Mouse (Mus musculus) MEL (cell line): Measurements from ENCODE around the gene Rpl12. TPM values are rescaled to one million over a fixed set of nuclear protein-coding genes. Genes with fewer than 3 reads are reported as not detected.

ENCODE experiments used
- DNase-seq: peaks from one replicate; pipeline ENCODE4 v3.0.0; 2011; ENCODE audit warnings: low read depth, low spot score
- H3K27ac ChIP-seq: 2 replicates; pipeline ENCODE4 v1.5.1; 2012; ENCODE audit warnings: low read depth, mild to moderate bottlenecking, control low read depth, low read length, moderate library complexity; ENCODE audit not compliant: control insufficient read depth
- H3K27me3 ChIP-seq, 2 experiments: fragments of 150-350 bp in 1 of 2; sonication (generic) in 1 of 2; 2 replicates each; pipeline ENCODE4 v1.6.1; 2012; ENCODE audit warnings: low read length in 2 of 2, mild to moderate bottlenecking in 2 of 2, improper control_type of control experiment in 1 of 2, moderate library complexity in 1 of 2; ENCODE audit not compliant: insufficient read depth in 2 of 2, control insufficient read depth in 1 of 2
- H3K36me3 ChIP-seq, 2 experiments: 2 replicates each; pipeline ENCODE4 v1.6.1; 2012 to 2014; ENCODE audit warnings: low read length in 2 of 2, improper control_type of control experiment in 1 of 2, inconsistent platforms in 1 of 2, mild to moderate bottlenecking in 1 of 2; ENCODE audit not compliant: insufficient read depth in 2 of 2, control insufficient read depth in 1 of 2
- H3K4me1 ChIP-seq, 2 experiments: fragments of 150-350 bp in 1 of 2; sonication (generic) in 1 of 2; 2 replicates each; pipeline ENCODE4 v1.6.1; 2012; ENCODE audit warnings: low read length in 2 of 2, improper control_type of control experiment in 1 of 2, mild to moderate bottlenecking in 1 of 2; ENCODE audit not compliant: insufficient read depth in 2 of 2, control insufficient read depth in 1 of 2
- H3K4me3 ChIP-seq, 2 experiments: fragments of 150-350 bp in 1 of 2; sonication (generic) in 1 of 2; 2 replicates each; pipeline ENCODE4 v1.5.1; 2012; ENCODE audit warnings: low read depth in 2 of 2, low read length in 2 of 2, mild to moderate bottlenecking in 2 of 2, moderate library complexity in 2 of 2, control low read depth in 1 of 2, improper control_type of control experiment in 1 of 2; ENCODE audit not compliant: control insufficient read depth in 1 of 2, insufficient read depth in 1 of 2
- H3K79me2 ChIP-seq: 2 replicates; pipeline ENCODE4 v1.6.1; 2012; ENCODE audit warnings: mild to moderate bottlenecking, low read length, moderate library complexity; ENCODE audit not compliant: control insufficient read depth, poor library complexity, insufficient read depth
- H3K9ac ChIP-seq: 2 replicates; pipeline ENCODE4 v1.6.1; 2012; ENCODE audit warnings: low read depth, mild to moderate bottlenecking, control low read depth, low read length, moderate library complexity; ENCODE audit not compliant: control insufficient read depth, poor library complexity, severe bottlenecking
- H3K9me3 ChIP-seq: fragments of 150-350 bp; sonication (generic); replicated peaks from 2 replicates; pipeline ENCODE4 v1.6.1; 2012; ENCODE audit warnings: mild to moderate bottlenecking, low read length, improper control_type of control experiment, moderate library complexity; ENCODE audit not compliant: insufficient read depth
- BHLHE40 ChIP-seq: IDR thresholded peaks from 2 replicates; pipeline ENCODE4 v1.6.1; 2012; ENCODE audit warnings: low read depth, mild to moderate bottlenecking, inconsistent platforms, low read length, improper control_type of control experiment, borderline replicate concordance
- CHD1 ChIP-seq: IDR thresholded peaks from 2 replicates; pipeline ENCODE4 v1.6.1; 2012; ENCODE audit warnings: low read depth, mild to moderate bottlenecking, inconsistent platforms, low read length, improper control_type of control experiment
- CHD2 ChIP-seq: IDR thresholded peaks from 2 replicates; pipeline ENCODE4 v1.6.1; 2011; ENCODE audit warnings: low read length, improper control_type of control experiment
- CTCF ChIP-seq, 3 experiments: IDR thresholded peaks in 2 of 3; conservative IDR thresholded peaks in 1 of 3; 2 replicates each; pipeline ENCODE4 v1.5.1; 2011 to 2012; ENCODE audit warnings: low read length in 3 of 3, low read depth in 2 of 3, mild to moderate bottlenecking in 2 of 3, improper control_type of control experiment in 1 of 3, inconsistent platforms in 1 of 3, mixed read lengths in 1 of 3, moderate library complexity in 1 of 3; ENCODE audit not compliant: control insufficient read depth in 1 of 3, insufficient read depth in 1 of 3, poor library complexity in 1 of 3, severe bottlenecking in 1 of 3
- E2F4 ChIP-seq: IDR thresholded peaks from 2 replicates; pipeline ENCODE4 v1.6.1; 2011; ENCODE audit warnings: low read depth, low read length, improper control_type of control experiment, borderline replicate concordance
- ELF1 ChIP-seq: IDR thresholded peaks from 2 replicates; pipeline ENCODE4 v1.6.1; 2014; ENCODE audit warnings: low read depth, mild to moderate bottlenecking, inconsistent platforms, low read length, improper control_type of control experiment, moderate library complexity
- EP300 ChIP-seq, 2 experiments: IDR thresholded peaks; 2 replicates each; pipeline ENCODE4 v1.6.1; 2011; ENCODE audit warnings: improper control_type of control experiment in 2 of 2, low read length in 2 of 2, low read depth in 1 of 2, mild to moderate bottlenecking in 1 of 2
- JUND ChIP-seq: IDR thresholded peaks from 2 replicates; pipeline ENCODE4 v1.6.1; 2011; ENCODE audit warnings: low read depth, mild to moderate bottlenecking, improper control_type of control experiment, low read length
- MEF2A ChIP-seq: IDR thresholded peaks from 2 replicates; pipeline ENCODE4 v1.6.1; 2014; ENCODE audit warnings: low read depth, mild to moderate bottlenecking, inconsistent platforms, low read length, improper control_type of control experiment; ENCODE audit not compliant: poor library complexity, insufficient replicate concordance, severe bottlenecking; ENCODE audit errors: extremely low read depth
- MYB ChIP-seq: IDR thresholded peaks from 2 replicates; pipeline ENCODE4 v1.6.1; 2011; ENCODE audit warnings: mild to moderate bottlenecking, low read depth, low read length, improper control_type of control experiment
- MYC ChIP-seq: IDR thresholded peaks from 2 replicates; pipeline ENCODE4 v1.6.1; 2011; ENCODE audit warnings: low read depth, mild to moderate bottlenecking, low read length, improper control_type of control experiment, moderate library complexity
- NRF1 ChIP-seq: IDR thresholded peaks from 2 replicates; pipeline ENCODE4 v1.6.1; 2014; ENCODE audit warnings: low read depth, mild to moderate bottlenecking, inconsistent platforms, low read length, improper control_type of control experiment, moderate library complexity; ENCODE audit not compliant: poor library complexity, insufficient read depth, severe bottlenecking
- RAD21 ChIP-seq: IDR thresholded peaks from 2 replicates; pipeline ENCODE4 v1.6.1; 2011; ENCODE audit warnings: mild to moderate bottlenecking, low read depth, low read length, improper control_type of control experiment
- RCOR1 ChIP-seq: IDR thresholded peaks from 2 replicates; pipeline ENCODE4 v1.6.1; 2012; ENCODE audit warnings: low read depth, mild to moderate bottlenecking, inconsistent platforms, low read length, improper control_type of control experiment
- SIN3A ChIP-seq: IDR thresholded peaks from 2 replicates; pipeline ENCODE4 v1.6.1; 2012; ENCODE audit warnings: low read length, improper control_type of control experiment, inconsistent platforms
- SMC3 ChIP-seq: IDR thresholded peaks from 2 replicates; pipeline ENCODE4 v1.6.1; 2011; ENCODE audit warnings: low read depth, low read length, improper control_type of control experiment
- TAL1 ChIP-seq: IDR thresholded peaks from 2 replicates; pipeline ENCODE4 v1.6.1; 2012; ENCODE audit warnings: mild to moderate bottlenecking, inconsistent platforms, low read length, moderate library complexity, mixed read lengths
- TCF12 ChIP-seq: IDR thresholded peaks from 2 replicates; pipeline ENCODE4 v1.6.1; 2014; ENCODE audit warnings: low read depth, mild to moderate bottlenecking, inconsistent platforms, low read length, improper control_type of control experiment, moderate library complexity
- UBTF ChIP-seq: IDR thresholded peaks from 2 replicates; pipeline ENCODE4 v1.6.1; 2012; ENCODE audit warnings: low read depth, mild to moderate bottlenecking, inconsistent platforms, low read length, improper control_type of control experiment, moderate library complexity, borderline replicate concordance; ENCODE audit not compliant: insufficient read depth
- ZKSCAN1 ChIP-seq: IDR thresholded peaks from 2 replicates; pipeline ENCODE4 v1.6.1; 2012; ENCODE audit warnings: low read depth, mild to moderate bottlenecking, inconsistent platforms, low read length, improper control_type of control experiment, moderate library complexity
- ZNF384 ChIP-seq: IDR thresholded peaks from 2 replicates; pipeline ENCODE4 v1.6.1; 2012; ENCODE audit warnings: low read depth, mild to moderate bottlenecking, inconsistent platforms, low read length, improper control_type of control experiment
- polyA plus RNA-seq, 2 experiments: library from polyadenylated mRNA; stranded (reverse) in 1 of 2; unstranded in 1 of 2; fragments of >175 nt in 1 of 2; fragments of >200 nt in 1 of 2; gene quantifications; 2 replicates each; pipeline versions ENCODE4 v1.2.1 to v1.2.4; 2012; ENCODE audit warnings: low replicate concordance in 2 of 2, low read depth in 1 of 2; ENCODE audit not compliant: insufficient read length in 2 of 2, insufficient read depth in 1 of 2, missing spikeins in 1 of 2
- total RNA-seq: library from RNA; depleted of rRNA; stranded (reverse); fragments of 300-350 nt; gene quantifications from 2 replicates; pipeline ENCODE4 v1.2.3, GENCODE M21; 2012

Rpl12 gene
- total and polyA plus RNA-seq, 3 experiments: 116 to 1,842 TPM; not detected in 1

- no peak overlapping the region for H3K4me3 ChIP-seq
- H3K27ac ChIP-seq: no peak overlapping the region
- TF ChIP-seq CTCF (IDR thresholded peaks at IDR 0.05 in 2 of 3, conservative IDR thresholded peaks at IDR 0.05 in 1 of 3; ENCODE audit: control insufficient read depth in 1 of 3, insufficient read depth in 1 of 3, low read depth in 2 of 3, low read length in 3 of 3, poor library complexity in 1 of 3, severe bottlenecking in 1 of 3): no peak
- TF ChIP-seq MYB: no peak
- TF ChIP-seq SIN3A: no peak
- TF ChIP-seq CHD1: no peak
- no peak for TF ChIP-seq JUND
- no peak for TF ChIP-seq NRF1
- TF ChIP-seq, all 39 proteins: peak for 0
- Histone ChIP-seq H3K9me3 (no peaks in the 10 kb centered on the region), H3K9ac (no peak overlapping the region), H3K79me2 (no peaks in the 10 kb centered on the region), H3K4me1 (no peaks in the 10 kb centered on the region), H3K27me3 (no peaks in the 10 kb centered on the region), H3K36me3 (no peaks in the 10 kb centered on the region; a peak in 2 of 4 replicates)
- no peak for DNase-seq
Measured at GRCm38 (mm10) chr2:32947454-32947853, 13.9 kb upstream of the Rpl12 start.

GRCm38 (mm10) chr2:32954581-32954980, 6.8 kb upstream of the Rpl12 start:
- TF ChIP-seq E2F4: no peak
- TF ChIP-seq TAL1: no peak
- no peak for TF ChIP-seq EP300 (IDR thresholded peaks at IDR 0.05; ENCODE audit: low read depth in 1 of 2, low read length in 2 of 2)
- TF ChIP-seq CHD2: no peak
- TF ChIP-seq CTCF (IDR thresholded peaks at IDR 0.05 in 2 of 3, conservative IDR thresholded peaks at IDR 0.05 in 1 of 3; ENCODE audit: control insufficient read depth in 1 of 3, insufficient read depth in 1 of 3, low read depth in 2 of 3, low read length in 3 of 3, poor library complexity in 1 of 3, severe bottlenecking in 1 of 3): peak; percentile 15 to 55 (median 42); a peak in 5 of 6 replicates
- no peak for TF ChIP-seq ZNF384
- TF ChIP-seq TCF12: no peak
- TF ChIP-seq SMC3: peak; percentile 20; the same call in 1 of the 2 replicates
- no peak for TF ChIP-seq RAD21
- no peak for TF ChIP-seq BHLHE40
- no peak for TF ChIP-seq RCOR1
- no peak for TF ChIP-seq ZKSCAN1
- no peak for TF ChIP-seq MEF2A
- no peak for TF ChIP-seq UBTF
- TF ChIP-seq ELF1: no peak
- TF ChIP-seq MYC: no peak
- TF ChIP-seq, all 39 proteins: peak for 2
- Histone ChIP-seq H3K27ac (no peak overlapping the region), H3K4me1 (no peaks in the 10 kb centered on the region), H3K27me3 (no peaks in the 10 kb centered on the region), H3K36me3 (no peaks in the 10 kb centered on the region), H3K9ac (no peak overlapping the region), H3K4me3 (no peak overlapping the region), H3K79me2 (no peaks in the 10 kb centered on the region), H3K9me3 (no peaks in the 10 kb centered on the region)
- peak; percentile 59 for DNase-seq
